In the genomic region with DNA sequence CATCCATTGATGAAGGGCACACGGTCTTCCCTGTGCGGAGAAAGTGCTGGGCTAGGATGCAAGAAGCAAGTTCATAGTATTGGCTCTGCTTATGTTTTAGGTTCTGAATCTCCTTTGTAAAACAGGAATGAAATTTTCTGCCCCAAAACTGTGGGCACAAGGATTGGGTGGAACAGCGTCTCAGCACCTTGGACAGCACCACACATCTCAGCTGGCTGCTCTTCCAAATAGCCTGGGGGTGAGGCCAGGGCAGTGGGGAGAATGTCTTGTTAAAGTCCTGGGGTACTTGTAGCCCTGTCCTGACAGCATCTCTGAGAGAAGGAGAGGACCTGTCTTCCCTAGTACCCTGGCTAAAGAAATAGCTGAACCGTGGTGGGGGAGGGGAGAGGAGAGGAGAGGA, we compare ENCODE assay signal across 10 mouse cellular contexts.
A peak's percentile ranks its signal among the peaks of the same experiment; 100 is the strongest.
DNase-seq lines count a peak whose midpoint lies in the region; ATAC-seq lines count a peak whose summit lies in the region.
"Had no signal": no experiment of that assay in that cellular context is flagged by ENCODE, and none has a peak within 500 bp of the region (broad histone marks: within the 10 kb centered on the region; RNA-seq: fewer than 3 reads in every experiment).

No protein-coding gene starts in this region.

- intact Hi-C loops in left cerebral cortex, postnatal 25 days (cut with DNase I) = no loop called here

- H3K27me3 ChIP-seq in neural tube, embryonic 15.5 days (replicated peaks) = no peaks in the 10 kb centered on the region
- H3K27me3 ChIP-seq: lung, embryonic 15.5 days had no signal

- H3K4me1 ChIP-seq in neural tube, embryonic 15.5 days = peaks cover 25% of the 10 kb centered on the region
- H3K4me1 ChIP-seq: heart, embryonic 15.5 days had no signal

- H3K4me2 ChIP-seq in neural tube, embryonic 15.5 days = no peak overlapping the region
- H3K4me2 ChIP-seq: heart, embryonic 15.5 days; lung, embryonic 15.5 days had no signal

- WGBS in neural tube, embryonic 15.5 days = 44% methylated on average over 4 of the region's 4 CpGs

- no peak for ATAC-seq in neural tube, embryonic 15.5 days (ENCODE audit: low FRiP score)
- no peak for ATAC-seq in activated CD4-positive, CD25-positive, alpha-beta regulatory T cell, adult 4 months

- no peaks in the 10 kb centered on the region for H3K36me3 ChIP-seq in neural tube, embryonic 15.5 days
- H3K36me3 ChIP-seq: heart, embryonic 15.5 days; lung, embryonic 15.5 days had no signal

- H3K9me3 ChIP-seq in neural tube, embryonic 15.5 days (replicated peaks) = no peaks in the 10 kb centered on the region
- H3K9me3 ChIP-seq: heart, embryonic 15.5 days; lung, embryonic 15.5 days had no signal

- peak; percentile 41 for DNase-seq in gastrocnemius, postnatal 10 days
- no peak for DNase-seq in gastrocnemius, adult 18-20 months (ENCODE audit: low spot score)
- peak; percentile 45 for DNase-seq in neural tube, embryonic 10.5 days (ENCODE audit: extremely low spot score, low spot score)
- DNase-seq in embryo, embryonic 11 days = peak; percentile 77
- DNase-seq in retina, embryonic 14.5 days (ENCODE audit: low spot score) = peak; percentile 62
- no peak for DNase-seq in left cerebral cortex, postnatal 25 days (ENCODE audit: low spot score in 2 of 2)

- no peak overlapping the region for H3K27ac ChIP-seq in neural tube, embryonic 15.5 days (replicated peaks)
- H3K27ac ChIP-seq: heart, embryonic 15.5 days; lung, embryonic 15.5 days had no signal

- no peak overlapping the region for H3K4me3 ChIP-seq in neural tube, embryonic 15.5 days (replicated peaks)
- H3K4me3 ChIP-seq: heart, embryonic 15.5 days; lung, embryonic 15.5 days had no signal

- H3K9ac ChIP-seq in neural tube, embryonic 15.5 days (replicated peaks) = no peak overlapping the region
- H3K9ac ChIP-seq: heart, embryonic 15.5 days; lung, embryonic 15.5 days had no signal

Comparison
In these comparisons a context has a peak if more than half of its experiments do, and no peak if none do; other contexts are left out.
1. DNase-seq: peak in gastrocnemius, postnatal 10 days (single experiment), neural tube, embryonic 10.5 days (single experiment), embryo, embryonic 11 days (single experiment) and retina, embryonic 14.5 days (single experiment); none in gastrocnemius, adult 18-20 months (single experiment) and left cerebral cortex, postnatal 25 days (0 of 2).